Mouse (Mus musculus) lung, postnatal 0 days (tissue): ENCODE measurements around the gene Inppl1. TPM values are rescaled to one million over a fixed set of nuclear protein-coding genes. Genes with fewer than 3 reads are reported as not detected.
A peak's percentile ranks its signal among the peaks of the same experiment; 100 is the strongest.

Source experiments
- ATAC-seq: fragments of 200-750 bp; cut with Nextera tagmentation; 2 replicates; pipeline ENCODE4 v1.8.0; 2017; ENCODE audit warnings: moderate library complexity
- DNase-seq: peaks from one replicate; pipeline ENCODE4 v3.0.0-alpha.2; 2016; ENCODE audit warnings: low spot score
- H3K27ac ChIP-seq: fragments of 300-500 bp; sonication (generic); 2 replicates; pipeline ENCODE4 v1.5.1; 2014; ENCODE audit warnings: antibody characterized with exemption, mild to moderate bottlenecking, low read length, mixed read lengths
- H3K27me3 ChIP-seq: fragments of 300-500 bp; sonication (generic); replicated peaks from 2 replicates; pipeline ENCODE4 v1.6.1; 2014; ENCODE audit warnings: low read length, mixed read lengths; ENCODE audit not compliant: insufficient read depth
- H3K36me3 ChIP-seq: fragments of 300-500 bp; sonication (generic); 2 replicates; pipeline ENCODE4 v1.6.1; 2014; ENCODE audit warnings: low read length, mixed read lengths; ENCODE audit not compliant: insufficient read depth
- H3K4me1 ChIP-seq: fragments of 300-500 bp; sonication (generic); 2 replicates; pipeline ENCODE4 v1.6.1; 2014; ENCODE audit warnings: antibody characterized with exemption, low read depth, low read length, mixed read lengths; ENCODE audit not compliant: insufficient read depth
- H3K4me2 ChIP-seq: fragments of 300-500 bp; sonication (generic); replicated peaks from 2 replicates; pipeline ENCODE4 v1.6.1; 2014; ENCODE audit warnings: low read depth, mild to moderate bottlenecking, low read length, moderate library complexity, mixed read lengths
- H3K4me3 ChIP-seq: fragments of 300-500 bp; sonication (generic); 2 replicates; pipeline ENCODE4 v1.5.1; 2014; ENCODE audit warnings: low read depth, low read length
- H3K9ac ChIP-seq: fragments of 300-500 bp; sonication (generic); replicated peaks from 2 replicates; pipeline ENCODE4 v1.6.1; 2014; ENCODE audit warnings: low read depth, mild to moderate bottlenecking
- H3K9me3 ChIP-seq: fragments of 300-500 bp; sonication (generic); 2 replicates; pipeline ENCODE4 v1.6.1; 2016; ENCODE audit warnings: low read length, mixed read lengths
- CTCF ChIP-seq: IDR thresholded peaks from 2 replicates; pipeline ENCODE4 v1.5.1; 2016; ENCODE audit warnings: antibody characterized with exemption, mild to moderate bottlenecking
- EP300 ChIP-seq: IDR thresholded peaks from 2 replicates; pipeline ENCODE4 v1.6.1; 2016; ENCODE audit warnings: antibody characterized with exemption, mild to moderate bottlenecking, control low read depth
- WGBS: fragments of 180-500 bp; shearing (Covaris S2); extraction: QIAGEN DNeasy Blood & Tissue Kit; methylation state at CpG from one replicate; pipeline ENCODE4 v1.1.7; 2014; 5-methylcytosine and 5-hydroxymethylcytosine counted together
- polyA plus RNA-seq: library from polyadenylated mRNA; unstranded; fragments of >200 nt; fragmentation: Nextera tagmentation; extraction: Ambion mirVana; gene quantifications from 2 replicates; pipeline ENCODE4 v1.2.1, GENCODE M21; 2015

The Inppl1 gene
- polyA plus RNA-seq, 1 experiment from 2014 or later: 24.2 TPM

- Histone ChIP-seq H3K27me3 (peaks cover 25% of the 10 kb centered on the region), H3K27ac (no peak overlapping the region), H3K4me3 (no peak overlapping the region), H3K9ac (no peak overlapping the region), H3K4me1 (peaks cover 12% of the 10 kb centered on the region), H3K4me2 (no peak overlapping the region), H3K36me3 (peaks cover 36% of the 10 kb centered on the region), H3K9me3 (no peaks in the 10 kb centered on the region)
- DNase-seq: no peak
- TF ChIP-seq EP300: no peak
- TF ChIP-seq CTCF: no peak
- WGBS: 79% methylated on average over 18 of the region's 18 CpGs
- no peak for ATAC-seq
These were observed 14.0 kb downstream of the Inppl1 start for GRCm38 (mm10) chr7:101823758-101824630.

GRCm38 (mm10) chr7:101822836-101823757 lies 14.9 kb downstream of the Inppl1 start:
- Histone ChIP-seq H3K4me2 (no peak overlapping the region), H3K27me3 (peaks cover 34% of the 10 kb centered on the region), H3K4me3 (no peak overlapping the region), H3K9ac (no peak overlapping the region), H3K4me1 (peaks cover 12% of the 10 kb centered on the region), H3K27ac (no peak overlapping the region), H3K36me3 (peaks cover 28% of the 10 kb centered on the region), H3K9me3 (no peaks in the 10 kb centered on the region)
- TF ChIP-seq EP300: no peak
- TF ChIP-seq CTCF: peak; percentile 65
- 48% methylated on average over 27 of the region's 32 CpGs for WGBS
- DNase-seq: peak; percentile 63
- peak; percentile 29 for ATAC-seq

GRCm38 (mm10) chr7:101821571-101822501 lies 16.2 kb downstream of the Inppl1 start:
- Histone ChIP-seq H3K27me3 (peaks cover 41% of the 10 kb centered on the region), H3K9me3 (no peaks in the 10 kb centered on the region), H3K9ac (no peak overlapping the region; the same call in 1 of the 2 replicates), H3K27ac (peak overlapping the region; percentile 64), H3K4me2 (peak overlapping the region; percentile 83), H3K36me3 (peaks cover 16% of the 10 kb centered on the region), H3K4me1 (peaks cover 12% of the 10 kb centered on the region), H3K4me3 (peak overlapping the region; percentile 40)
- WGBS: under 1% methylated on average over 62 of the region's 71 CpGs
- ATAC-seq (peak; percentile 77), DNase-seq (peak; percentile 80)
- TF ChIP-seq EP300: no peak
- no peak for TF ChIP-seq CTCF

DNA sequence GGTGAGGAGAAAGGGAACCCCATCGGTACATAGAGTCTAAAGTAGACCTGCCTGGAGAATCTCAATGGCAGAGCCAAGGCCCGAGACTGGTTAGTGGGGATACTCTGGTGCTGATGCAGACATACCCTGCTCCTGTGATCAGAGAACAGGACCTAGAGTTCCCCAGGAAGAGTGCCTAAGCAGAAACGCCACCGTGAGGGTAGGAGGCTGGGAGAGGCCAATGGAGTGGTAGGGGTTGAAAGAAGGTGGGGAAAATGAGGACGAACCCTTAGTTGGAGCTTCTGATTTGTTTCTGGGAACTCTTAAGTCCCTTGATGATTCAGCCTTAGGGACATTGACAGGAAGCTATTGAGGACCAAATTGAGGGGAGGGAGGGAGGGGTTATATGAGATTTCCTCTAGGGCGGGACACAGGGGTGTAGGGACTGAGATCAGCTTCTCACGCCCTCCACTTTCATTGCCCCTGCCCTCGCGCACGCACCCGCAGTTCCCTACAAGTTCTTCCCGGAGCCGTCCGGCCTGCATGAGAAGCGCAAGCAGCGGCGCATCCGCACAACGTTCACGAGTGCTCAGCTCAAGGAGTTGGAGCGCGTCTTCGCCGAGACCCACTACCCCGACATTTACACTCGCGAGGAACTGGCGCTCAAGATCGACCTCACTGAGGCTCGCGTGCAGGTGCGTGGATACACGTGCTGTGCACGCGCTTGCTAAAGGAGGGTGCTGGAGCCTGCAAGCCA lies 17.6 kb downstream of the Inppl1 start:
- no peak for TF ChIP-seq EP300
- no peak for TF ChIP-seq CTCF
- ATAC-seq (no peak), DNase-seq (no peak)
- Histone ChIP-seq H3K9ac (no peak overlapping the region), H3K27ac (no peak overlapping the region), H3K4me2 (peak overlapping the region; percentile 37), H3K27me3 (peaks cover 41% of the 10 kb centered on the region), H3K36me3 (peaks cover 6% of the 10 kb centered on the region), H3K9me3 (no peaks in the 10 kb centered on the region), H3K4me1 (peaks cover 12% of the 10 kb centered on the region), H3K4me3 (peak overlapping the region; percentile 40; the same call in 1 of the 2 replicates)
- 4% methylated on average over 34 of the region's 35 CpGs for WGBS

- Histone ChIP-seq H3K4me1 (peaks cover 12% of the 10 kb centered on the region), H3K4me3 (peak within 1 kb of the TSS; percentile 19), H3K9me3 (no peaks in the 10 kb centered on the region), H3K4me2 (peak within 1 kb of the TSS; percentile 38), H3K27me3 (peaks cover 41% of the 10 kb centered on the region), H3K36me3 (no peaks in the 10 kb centered on the region), H3K27ac (no peak within 1 kb of the TSS), H3K9ac (no peak within 1 kb of the TSS)
- no peak for ATAC-seq
- 2% methylated on average over 28 of the region's 45 CpGs for WGBS
- TF ChIP-seq EP300: no peak
- no peak for TF ChIP-seq CTCF
- no peak for DNase-seq
These were observed 20.1 kb downstream of the Inppl1 start, which contains the start of gene Phox2a for GRCm38 (mm10) chr7:101817861-101818401. Phox2a (plus strand) TSS chr7:101818313.
